Mouse (Mus musculus) MEL (cell line): ENCODE data around the gene Btbd16. TPM values are rescaled to one million over a fixed set of nuclear protein-coding genes. Genes with fewer than 3 reads are reported as not detected.

Source experiments
- DNase-seq: peaks from one replicate; pipeline ENCODE4 v3.0.0; 2011; ENCODE audit warnings: low read depth, low spot score
- H3K27ac ChIP-seq: 2 replicates; pipeline ENCODE4 v1.5.1; 2012; ENCODE audit warnings: low read depth, mild to moderate bottlenecking, control low read depth, low read length, moderate library complexity; ENCODE audit not compliant: control insufficient read depth
- H3K27me3 ChIP-seq, 2 experiments: fragments of 150-350 bp in 1 of 2; sonication (generic) in 1 of 2; 2 replicates each; pipeline ENCODE4 v1.6.1; 2012; ENCODE audit warnings: low read length in 2 of 2, mild to moderate bottlenecking in 2 of 2, improper control_type of control experiment in 1 of 2, moderate library complexity in 1 of 2; ENCODE audit not compliant: insufficient read depth in 2 of 2, control insufficient read depth in 1 of 2
- H3K36me3 ChIP-seq, 2 experiments: 2 replicates each; pipeline ENCODE4 v1.6.1; 2012 to 2014; ENCODE audit warnings: low read length in 2 of 2, improper control_type of control experiment in 1 of 2, inconsistent platforms in 1 of 2, mild to moderate bottlenecking in 1 of 2; ENCODE audit not compliant: insufficient read depth in 2 of 2, control insufficient read depth in 1 of 2
- H3K4me1 ChIP-seq, 2 experiments: fragments of 150-350 bp in 1 of 2; sonication (generic) in 1 of 2; 2 replicates each; pipeline ENCODE4 v1.6.1; 2012; ENCODE audit warnings: low read length in 2 of 2, improper control_type of control experiment in 1 of 2, mild to moderate bottlenecking in 1 of 2; ENCODE audit not compliant: insufficient read depth in 2 of 2, control insufficient read depth in 1 of 2
- H3K4me3 ChIP-seq, 2 experiments: fragments of 150-350 bp in 1 of 2; sonication (generic) in 1 of 2; 2 replicates each; pipeline ENCODE4 v1.5.1; 2012; ENCODE audit warnings: low read depth in 2 of 2, low read length in 2 of 2, mild to moderate bottlenecking in 2 of 2, moderate library complexity in 2 of 2, control low read depth in 1 of 2, improper control_type of control experiment in 1 of 2; ENCODE audit not compliant: control insufficient read depth in 1 of 2, insufficient read depth in 1 of 2
- H3K79me2 ChIP-seq: 2 replicates; pipeline ENCODE4 v1.6.1; 2012; ENCODE audit warnings: mild to moderate bottlenecking, low read length, moderate library complexity; ENCODE audit not compliant: control insufficient read depth, poor library complexity, insufficient read depth
- H3K9ac ChIP-seq: 2 replicates; pipeline ENCODE4 v1.6.1; 2012; ENCODE audit warnings: low read depth, mild to moderate bottlenecking, control low read depth, low read length, moderate library complexity; ENCODE audit not compliant: control insufficient read depth, poor library complexity, severe bottlenecking
- H3K9me3 ChIP-seq: fragments of 150-350 bp; sonication (generic); replicated peaks from 2 replicates; pipeline ENCODE4 v1.6.1; 2012; ENCODE audit warnings: mild to moderate bottlenecking, low read length, improper control_type of control experiment, moderate library complexity; ENCODE audit not compliant: insufficient read depth
- CHD1 ChIP-seq: IDR thresholded peaks from 2 replicates; pipeline ENCODE4 v1.6.1; 2012; ENCODE audit warnings: low read depth, mild to moderate bottlenecking, inconsistent platforms, low read length, improper control_type of control experiment
- CHD2 ChIP-seq: IDR thresholded peaks from 2 replicates; pipeline ENCODE4 v1.6.1; 2011; ENCODE audit warnings: low read length, improper control_type of control experiment
- EP300 ChIP-seq, 2 experiments: IDR thresholded peaks; 2 replicates each; pipeline ENCODE4 v1.6.1; 2011; ENCODE audit warnings: improper control_type of control experiment in 2 of 2, low read length in 2 of 2, low read depth in 1 of 2, mild to moderate bottlenecking in 1 of 2
- ETS1 ChIP-seq: IDR thresholded peaks from 2 replicates; pipeline ENCODE4 v1.6.1; 2012; ENCODE audit warnings: low read depth, mild to moderate bottlenecking, inconsistent platforms, low read length, improper control_type of control experiment, moderate library complexity
- GABPA ChIP-seq: IDR thresholded peaks from 2 replicates; pipeline ENCODE4 v1.6.1; 2012; ENCODE audit warnings: low read depth, mild to moderate bottlenecking, inconsistent platforms, low read length, improper control_type of control experiment, moderate library complexity
- GATA1 ChIP-seq: IDR thresholded peaks from 2 replicates; pipeline ENCODE4 v1.6.1; 2011; ENCODE audit warnings: low read depth, low read length, improper control_type of control experiment
- HCFC1 ChIP-seq: IDR thresholded peaks from 2 replicates; pipeline ENCODE4 v1.6.1; 2012; ENCODE audit warnings: low read depth, mild to moderate bottlenecking, inconsistent platforms, low read length, improper control_type of control experiment, moderate library complexity
- JUND ChIP-seq: IDR thresholded peaks from 2 replicates; pipeline ENCODE4 v1.6.1; 2011; ENCODE audit warnings: low read depth, mild to moderate bottlenecking, improper control_type of control experiment, low read length
- KAT2A ChIP-seq: conservative IDR thresholded peaks from 2 replicates; pipeline ENCODE4 v1.6.1; 2012; ENCODE audit warnings: low read depth, low read length, improper control_type of control experiment, inconsistent platforms
- MAX ChIP-seq: IDR thresholded peaks from 2 replicates; pipeline ENCODE4 v1.6.1; 2011; ENCODE audit warnings: low read length, improper control_type of control experiment
- POLR2AphosphoS2 ChIP-seq: IDR thresholded peaks from 2 replicates; pipeline ENCODE4 v1.6.1; 2011; ENCODE audit warnings: low read length, improper control_type of control experiment
- RAD21 ChIP-seq: IDR thresholded peaks from 2 replicates; pipeline ENCODE4 v1.6.1; 2011; ENCODE audit warnings: mild to moderate bottlenecking, low read depth, low read length, improper control_type of control experiment
- RCOR1 ChIP-seq: IDR thresholded peaks from 2 replicates; pipeline ENCODE4 v1.6.1; 2012; ENCODE audit warnings: low read depth, mild to moderate bottlenecking, inconsistent platforms, low read length, improper control_type of control experiment
- SIN3A ChIP-seq: IDR thresholded peaks from 2 replicates; pipeline ENCODE4 v1.6.1; 2012; ENCODE audit warnings: low read length, improper control_type of control experiment, inconsistent platforms
- SMC3 ChIP-seq: IDR thresholded peaks from 2 replicates; pipeline ENCODE4 v1.6.1; 2011; ENCODE audit warnings: low read depth, low read length, improper control_type of control experiment
- TBP ChIP-seq: IDR thresholded peaks from 2 replicates; pipeline ENCODE4 v1.8.0; 2011; ENCODE audit warnings: low read depth, low read length, improper control_type of control experiment
- TCF12 ChIP-seq: IDR thresholded peaks from 2 replicates; pipeline ENCODE4 v1.6.1; 2014; ENCODE audit warnings: low read depth, mild to moderate bottlenecking, inconsistent platforms, low read length, improper control_type of control experiment, moderate library complexity
- UBTF ChIP-seq: IDR thresholded peaks from 2 replicates; pipeline ENCODE4 v1.6.1; 2012; ENCODE audit warnings: low read depth, mild to moderate bottlenecking, inconsistent platforms, low read length, improper control_type of control experiment, moderate library complexity, borderline replicate concordance; ENCODE audit not compliant: insufficient read depth
- USF2 ChIP-seq, 2 experiments: IDR thresholded peaks; 2 replicates each; pipeline ENCODE4 v1.6.1; 2011 to 2012; ENCODE audit warnings: improper control_type of control experiment in 2 of 2, low read length in 2 of 2, borderline replicate concordance in 1 of 2, inconsistent platforms in 1 of 2, low read depth in 1 of 2, mild to moderate bottlenecking in 1 of 2; ENCODE audit not compliant: insufficient read depth in 1 of 2
- ZC3H11A ChIP-seq: IDR thresholded peaks from 2 replicates; pipeline ENCODE4 v1.6.1; 2012; ENCODE audit warnings: low read depth, mild to moderate bottlenecking, inconsistent platforms, low read length, improper control_type of control experiment
- ZMIZ1 ChIP-seq: IDR thresholded peaks from 2 replicates; pipeline ENCODE4 v1.6.1; 2012; ENCODE audit warnings: low read depth, mild to moderate bottlenecking, inconsistent platforms, low read length, improper control_type of control experiment, moderate library complexity
- polyA plus RNA-seq, 2 experiments: library from polyadenylated mRNA; stranded (reverse) in 1 of 2; unstranded in 1 of 2; fragments of >175 nt in 1 of 2; fragments of >200 nt in 1 of 2; gene quantifications; 2 replicates each; pipeline versions ENCODE4 v1.2.1 to v1.2.4; 2012; ENCODE audit warnings: low replicate concordance in 2 of 2, low read depth in 1 of 2; ENCODE audit not compliant: insufficient read length in 2 of 2, insufficient read depth in 1 of 2, missing spikeins in 1 of 2
- total RNA-seq: library from RNA; depleted of rRNA; stranded (reverse); fragments of 300-350 nt; gene quantifications from 2 replicates; pipeline ENCODE4 v1.2.3, GENCODE M21; 2012

Btbd16 gene
- total and polyA plus RNA-seq, 3 experiments: 0.71 to 0.89 TPM; not detected in 1

DNA sequence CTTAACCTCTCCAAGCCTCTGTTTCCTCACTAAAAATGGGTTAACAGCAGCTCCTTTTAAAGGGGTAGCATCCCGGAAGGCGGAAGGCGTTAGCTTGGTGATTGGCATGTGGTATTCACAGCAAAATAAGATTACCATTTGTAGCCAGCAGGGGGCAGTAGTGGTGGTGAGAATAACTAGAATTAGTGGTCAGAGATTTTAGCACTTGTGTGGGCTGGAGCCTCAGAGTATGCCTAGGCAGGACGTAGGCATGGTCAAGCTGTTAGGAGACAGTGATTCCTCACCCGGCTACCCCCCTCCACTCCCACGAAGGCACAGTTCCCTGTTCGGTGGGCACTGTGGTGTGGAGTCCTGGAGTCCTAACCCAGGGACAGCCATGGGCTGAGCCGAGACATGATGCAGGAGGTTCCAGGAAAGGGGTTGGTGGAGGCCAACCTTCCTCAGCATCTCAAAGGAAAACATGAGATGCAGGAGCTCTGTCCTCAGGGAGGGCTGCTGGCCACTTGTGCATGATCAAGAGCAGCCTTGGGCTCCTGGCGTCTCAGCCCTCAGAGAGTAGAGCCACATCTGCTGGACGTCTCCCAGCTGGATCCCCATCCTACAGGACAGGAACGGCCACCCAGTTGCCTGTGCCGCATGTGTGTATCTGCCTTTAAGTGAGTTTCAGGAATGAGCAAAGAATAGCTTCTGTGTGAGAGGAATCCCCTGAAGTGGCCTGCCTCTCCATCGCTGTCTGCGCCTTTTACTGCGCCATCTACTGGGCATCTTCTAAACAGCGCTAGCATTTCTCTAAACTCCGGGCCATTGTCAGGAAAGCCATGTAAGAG is 11.6 kb upstream of the Btbd16 start (continued):
- TF ChIP-seq GABPA (no peak), CHD1 (no peak)

DNA sequence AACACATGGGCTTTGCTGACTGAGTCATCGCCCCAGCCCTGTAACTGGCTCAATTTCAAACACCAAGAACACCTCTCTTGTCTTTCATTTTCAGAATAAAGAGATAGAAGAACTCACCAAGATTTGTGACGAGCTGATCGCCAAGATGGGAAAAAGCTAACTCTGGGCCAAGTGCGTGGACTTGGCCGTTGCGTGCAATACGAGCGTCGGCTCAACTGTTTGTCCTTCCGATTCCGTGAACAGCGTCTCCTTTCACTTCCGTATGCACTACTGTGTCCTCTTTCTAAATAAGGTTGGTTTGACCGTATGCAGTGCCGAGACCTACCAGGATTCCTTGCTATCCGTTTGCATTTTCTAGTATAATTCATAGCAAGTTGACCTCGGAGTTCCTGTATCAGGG is 9.7 kb upstream of the Btbd16 start:
- Histone ChIP-seq H3K79me2 (no peaks in the 10 kb centered on the region), H3K4me1 (no peaks in the 10 kb centered on the region), H3K9me3 (no peaks in the 10 kb centered on the region), H3K27me3 (no peaks in the 10 kb centered on the region), H3K9ac (no peak overlapping the region)
- DNase-seq: no peak
- TF ChIP-seq RCOR1: no peak
- TF ChIP-seq POLR2AphosphoS2: no peak
- TF ChIP-seq RAD21: no peak
- TF ChIP-seq ZMIZ1: no peak
- no peak for TF ChIP-seq ZC3H11A
- no peak for TF ChIP-seq CHD2
- no peak for TF ChIP-seq KAT2A
- TF ChIP-seq EP300 (IDR thresholded peaks at IDR 0.05; ENCODE audit: low read depth in 1 of 2, low read length in 2 of 2): no peak
- TF ChIP-seq, all 39 proteins: peak for 0
- Histone ChIP-seq H3K36me3 (no peaks in the 10 kb centered on the region), H3K27ac (no peak overlapping the region), H3K4me3 (no peak overlapping the region)

DNA sequence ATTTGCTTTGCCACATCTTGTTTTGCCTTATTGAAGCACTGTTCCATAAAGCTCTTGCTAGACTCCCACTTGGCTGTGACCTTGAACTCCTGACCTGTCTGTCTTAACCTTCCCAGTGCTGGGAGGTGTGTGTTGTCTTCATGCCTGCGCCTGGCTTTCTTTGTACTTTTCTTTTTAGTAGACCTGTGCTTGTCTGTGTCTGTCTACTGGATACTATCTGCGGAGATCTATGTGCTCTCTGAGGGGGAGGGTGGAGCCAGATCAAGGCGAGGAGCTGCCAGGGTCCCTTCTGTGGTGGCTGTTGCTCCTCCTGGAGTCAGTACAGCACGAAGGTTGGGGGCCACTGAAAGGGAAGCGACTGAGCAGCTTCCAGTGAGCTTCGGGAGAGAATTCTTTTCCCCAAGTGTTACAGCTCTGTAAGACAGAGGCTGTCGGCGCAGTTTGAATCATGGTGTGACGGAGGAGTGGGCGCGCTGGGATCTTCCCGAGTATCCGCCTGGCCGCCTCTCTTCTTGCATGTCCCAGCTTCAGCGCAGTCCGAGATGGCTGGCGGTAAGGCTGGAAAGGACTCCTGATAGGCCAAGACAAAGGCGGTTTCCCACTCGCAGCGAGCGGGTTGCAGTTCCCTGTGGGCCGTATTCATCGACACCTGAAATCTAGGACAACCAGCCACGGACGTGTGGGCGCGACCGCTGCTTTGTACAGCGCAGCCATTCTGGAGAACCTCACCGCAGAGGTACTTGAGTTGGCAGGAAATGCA is 7.3 kb upstream of the Btbd16 start:
- H3K9ac ChIP-seq: no peak overlapping the region
- no peaks in the 10 kb centered on the region for H3K27me3 ChIP-seq
- no peaks in the 10 kb centered on the region for H3K36me3 ChIP-seq
- H3K9me3 ChIP-seq: no peaks in the 10 kb centered on the region
- H3K27ac ChIP-seq: no peak overlapping the region
- TF ChIP-seq HCFC1 (no peak), ZC3H11A (no peak), GATA1 (no peak), TBP (no peak), UBTF (no peak), ETS1 (no peak), JUND (no peak), SMC3 (no peak), MAX (no peak), USF2 (IDR thresholded peaks at IDR 0.05; ENCODE audit: borderline replicate concordance in 1 of 2, insufficient read depth in 1 of 2, low read depth in 1 of 2, low read length in 2 of 2) (no peak), EP300 (IDR thresholded peaks at IDR 0.05; ENCODE audit: low read depth in 1 of 2, low read length in 2 of 2) (no peak), TCF12 (no peak), KAT2A (no peak), SIN3A (no peak)
- no peak for DNase-seq
- no peak overlapping the region for H3K4me3 ChIP-seq
- no peaks in the 10 kb centered on the region for H3K79me2 ChIP-seq
- no peaks in the 10 kb centered on the region; a peak in 1 of 4 replicates for H3K4me1 ChIP-seq
